Mouse (Mus musculus) T-helper 1 cell (primary cell): Measurements from ENCODE around the gene Sirt2.

Experiments used
- in situ Hi-C: fragments of 300-600 bp; cut with MboI, MseI; formaldehyde crosslinking; loops from one replicate; pipeline ENCODE4 v1.15.1; 2025; ENCODE audit warnings: high pct_unique_total_duplicates

Sirt2 gene

GRCm38 (mm10) chr7:28794496-28794895 is 28.0 kb downstream of the Sirt2 start:
- in situ Hi-C loops, result loop anchor here (10.0 kb wide), 1 partner anchor 70 kb away; the partner anchor contains the start of gene Lgals7

- in situ Hi-C loops, result loop anchor here (10.0 kb wide), 1 partner anchor 69 kb away; the partner anchor contains the start of gene Lgals7
Measured at GRCm38 (mm10) chr7:28795832-28796231, 29.3 kb downstream of the Sirt2 start.

- in situ Hi-C loops, result loop anchor here (10.0 kb wide), 1 partner anchor 68 kb away; the partner anchor contains the start of gene Lgals7
Measured at GRCm38 (mm10) chr7:28796562-28796975, 30.0 kb downstream of the Sirt2 start.

- in situ Hi-C loops, result loop anchor here (10.0 kb wide), 1 partner anchor 65 kb away; the partner anchor contains the start of gene Lgals7
Measured at GRCm38 (mm10) chr7:28799994-28800393, 33.5 kb downstream of the Sirt2 start.

GRCm38 (mm10) chr7:28801451-28801850 is 34.9 kb downstream of the Sirt2 start:
- in situ Hi-C loops, result no loop called here

GRCm38 (mm10) chr7:28801901-28802670 is 35.6 kb downstream of the Sirt2 start:
- in situ Hi-C loops, result no loop called here

GRCm38 (mm10) chr7:28802846-28803588 is 36.5 kb downstream of the Sirt2 start:
- in situ Hi-C loops, result no loop called here

GRCm38 (mm10) chr7:28803756-28804155 is 37.2 kb downstream of the Sirt2 start:
- in situ Hi-C loops, result no loop called here

- in situ Hi-C loops, result no loop called here
Measured at GRCm38 (mm10) chr7:28806869-28807268, 40.3 kb downstream of the Sirt2 start.

- in situ Hi-C loops, result no loop called here
Measured at GRCm38 (mm10) chr7:28807641-28808220, 41.2 kb downstream of the Sirt2 start.

- in situ Hi-C loops, result no loop called here
Measured at GRCm38 (mm10) chr7:28808221-28808941, 41.8 kb downstream of the Sirt2 start, which contains the start of gene Hnrnpl. Gene Hnrnpl, plus strand, starts transcription at chr7:28808541.

- in situ Hi-C loops, result no loop called here
Measured at GRCm38 (mm10) chr7:28808957-28809393, 42.4 kb downstream of the Sirt2 start.

- in situ Hi-C loops, result no loop called here
Measured at GRCm38 (mm10) chr7:28809401-28810089, 43.0 kb downstream of the Sirt2 start.

GRCm38 (mm10) chr7:28810107-28811066 is 43.9 kb downstream of the Sirt2 start:
- in situ Hi-C loops, result no loop called here

GRCm38 (mm10) chr7:28811228-28811627 is 44.7 kb downstream of the Sirt2 start:
- in situ Hi-C loops, result no loop called here

- in situ Hi-C loops, result no loop called here
Measured at GRCm38 (mm10) chr7:28811640-28812275, 45.2 kb downstream of the Sirt2 start.

- in situ Hi-C loops, result no loop called here
Measured at GRCm38 (mm10) chr7:28812436-28812835, 45.9 kb downstream of the Sirt2 start.

GRCm38 (mm10) chr7:28812949-28813348 is 46.4 kb downstream of the Sirt2 start:
- in situ Hi-C loops, result no loop called here
